Mouse (Mus musculus) ES-E14 (cell line): Measurements from ENCODE around the gene Zmym5. TPM values are rescaled to one million over a fixed set of nuclear protein-coding genes. Genes with fewer than 3 reads are reported as not detected.
"Not testable (repeated sequence)": the region's sequence is repeated elsewhere in the genome, so short reads cannot be mapped to it uniquely, and the experiment has no call there.

Experiments
- DNase-seq: peaks from one replicate; pipeline ENCODE4 v3.0.0-alpha.2; 2013; ENCODE audit warnings: low read depth, low spot score
- H3K27ac ChIP-seq: 2 replicates; pipeline ENCODE4 v1.5.1; 2012; ENCODE audit warnings: low read depth, mild to moderate bottlenecking, low read length, moderate library complexity, mixed read lengths; ENCODE audit not compliant: poor library complexity, insufficient read depth, severe bottlenecking
- H3K36me3 ChIP-seq: 2 replicates; pipeline ENCODE4 v1.6.1; 2012; ENCODE audit warnings: mild to moderate bottlenecking, low read length, moderate library complexity, mixed read lengths; ENCODE audit not compliant: control insufficient read depth, poor library complexity, insufficient read depth, severe bottlenecking
- H3K4me1 ChIP-seq, 2 experiments: fragments of 150-350 bp in 1 of 2; sonication (generic) in 1 of 2; 2 replicates each; pipeline ENCODE4 v1.6.1; 2012; ENCODE audit warnings: low read length in 2 of 2, mild to moderate bottlenecking in 1 of 2, mixed read lengths in 1 of 2; ENCODE audit not compliant: control insufficient read depth in 2 of 2, insufficient read depth in 2 of 2, poor library complexity in 1 of 2
- H3K4me3 ChIP-seq, 2 experiments: fragments of 150-350 bp in 1 of 2; sonication (generic) in 1 of 2; 2 replicates each; pipeline ENCODE4 v1.5.1; 2012; ENCODE audit warnings: low read length in 2 of 2, low read depth in 1 of 2, mild to moderate bottlenecking in 1 of 2, mixed read lengths in 1 of 2; ENCODE audit not compliant: insufficient read depth in 1 of 2, poor library complexity in 1 of 2, severe bottlenecking in 1 of 2
- H3K9ac ChIP-seq: 2 replicates; pipeline ENCODE4 v1.6.1; 2012; ENCODE audit warnings: low read depth, mild to moderate bottlenecking, low read length, mixed read lengths; ENCODE audit not compliant: poor library complexity, insufficient read depth, severe bottlenecking
- H3K9me3 ChIP-seq: fragments of 150-350 bp; sonication (generic); 2 replicates; pipeline ENCODE4 v1.6.1; 2012; ENCODE audit warnings: low read depth, mild to moderate bottlenecking, low read length; ENCODE audit not compliant: control insufficient read depth, insufficient read depth
- CHD2 ChIP-seq: IDR thresholded peaks from 2 replicates; pipeline ENCODE4 v1.6.1; 2014; ENCODE audit warnings: mild to moderate bottlenecking, low read depth, low read length, inconsistent platforms
- HCFC1 ChIP-seq: IDR thresholded peaks from 2 replicates; pipeline ENCODE4 v1.6.1; 2012; ENCODE audit warnings: low read length, inconsistent platforms, borderline replicate concordance; ENCODE audit not compliant: insufficient read depth
- MAFK ChIP-seq: IDR thresholded peaks from 2 replicates; pipeline ENCODE4 v1.6.1; 2014; ENCODE audit warnings: mild to moderate bottlenecking, low read depth, low read length, inconsistent platforms; ENCODE audit not compliant: insufficient read depth
- ZC3H11A ChIP-seq: IDR thresholded peaks from 2 replicates; pipeline ENCODE4 v1.6.1; 2012; ENCODE audit warnings: low read depth, mild to moderate bottlenecking, inconsistent platforms, low read length, borderline replicate concordance
- ZNF384 ChIP-seq: IDR thresholded peaks from 2 replicates; pipeline ENCODE4 v1.6.1; 2012; ENCODE audit warnings: low read depth, low read length, inconsistent platforms
- in situ Hi-C, 2 experiments: fragments of 600-800 bp; cut with MboI; formaldehyde crosslinking; loops; one replicate each; pipeline ENCODE4 v1.15.1; 2025; ENCODE audit warnings: low sequenced_read_pairs in 2 of 2, inconsistent platforms in 1 of 2; ENCODE audit not compliant: unreplicated experiment in 2 of 2
- total RNA-seq: library from RNA; depleted of rRNA; stranded (reverse); fragments of 300-350 nt; gene quantifications from 2 replicates; pipeline ENCODE4 v1.2.3, GENCODE M21; 2012; rRNA removed

Zmym5 gene
- total RNA-seq, 1 experiment, result 8.3 TPM

GRCm38 (mm10) chr14:56766438-56766837 is 45.1 kb downstream of the Zmym5 start:
- in situ Hi-C loops, result not testable (repeated sequence)

DNA sequence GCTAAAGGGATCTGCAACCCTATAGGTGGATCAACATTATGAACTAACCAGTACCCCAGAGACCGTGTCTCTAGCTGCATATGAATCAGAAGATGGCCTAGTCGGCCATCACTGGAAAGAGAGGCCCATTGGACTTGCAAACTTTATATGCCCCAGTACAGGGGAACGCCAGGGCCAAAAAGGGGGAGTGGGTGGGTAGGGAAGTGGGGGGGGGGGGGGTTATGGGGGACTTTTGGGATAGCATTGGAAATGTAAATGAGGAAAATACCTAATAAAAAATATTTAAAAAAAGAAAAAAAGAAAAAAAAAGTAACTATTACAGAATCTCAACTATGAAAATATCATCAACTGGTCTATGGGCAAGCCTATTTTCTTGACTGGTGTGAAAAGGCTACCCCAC is 46.4 kb downstream of the Zmym5 start:
- H3K36me3 ChIP-seq, H3K9ac ChIP-seq, H3K27ac ChIP-seq, H3K4me3 ChIP-seq, in situ Hi-C loops, H3K9me3 ChIP-seq, DNase-seq, H3K4me1 ChIP-seq: not testable (repeated sequence)

More at GRCm38 (mm10) chr14:56766438-56766837, 45.1 kb downstream of the Zmym5 start:
- TF ChIP-seq ZNF384, result peak; percentile 83
- H3K9ac ChIP-seq, H3K4me1 ChIP-seq, H3K4me3 ChIP-seq, H3K27ac ChIP-seq, H3K9me3 ChIP-seq, DNase-seq: not testable (repeated sequence)
- peaks cover 14% of the 10 kb centered on the region for H3K36me3 ChIP-seq

GRCm38 (mm10) chr14:56751282-56751681 is 60.2 kb downstream of the Zmym5 start:
- DNase-seq, result no peak
- TF ChIP-seq HCFC1 (no peak), CHD2 (no peak), ZC3H11A (no peak), ZNF384 (no peak), MAFK (no peak)
- H3K9me3 ChIP-seq, result no peaks in the 10 kb centered on the region
- H3K9ac ChIP-seq, result no peak overlapping the region
- H3K4me1 ChIP-seq, result no peaks in the 10 kb centered on the region
- H3K36me3 ChIP-seq, result peaks cover 13% of the 10 kb centered on the region
- in situ Hi-C loops, result no loop called here
- H3K4me3 ChIP-seq, result no peak overlapping the region
- H3K27ac ChIP-seq, result no peak overlapping the region

Other genes starting within 250 kb of the Zmym5 start
- gene Cenpj, start 236.3 kb downstream of the Zmym5 start, total RNA-seq, result 4.5 and 6.9 TPM in 2 replicates
- 1.7 and 1.8 TPM in 2 replicates for gene Parp4, start 236.1 kb downstream of the Zmym5 start, total RNA-seq
- 26.5 and 34.8 TPM in 2 replicates for gene Mphosph8, start 143.5 kb downstream of the Zmym5 start, total RNA-seq
- 36.3 and 49.3 TPM in 2 replicates for gene Pspc1, start 33.4 kb downstream of the Zmym5 start, total RNA-seq
- 18.4 and 35.3 TPM in 2 replicates for gene Zmym2, start 74.9 kb upstream of the Zmym5 start, total RNA-seq
- 0.31 and 1.1 TPM in 2 replicates for gene Gja3, start 246.4 kb upstream of the Zmym5 start, total RNA-seq